Mouse (Mus musculus) heart, adult 2 months (tissue): ENCODE data around the gene Supt20.

ENCODE experiments used
- CTCF ChIP-seq: fragments of 200-600 bp; IDR thresholded peaks from 2 replicates; pipeline ENCODE4 v1.8.1; 2022; ENCODE audit warnings: antibody characterized with exemption, mild to moderate bottlenecking, moderate library complexity
- EP300 ChIP-seq: fragments of 200-500 bp; IDR thresholded peaks from 2 replicates; pipeline ENCODE4 v1.6.1; 2011; ENCODE audit warnings: low read depth, low read length, control low read depth; ENCODE audit not compliant: insufficient read depth
- POLR2A ChIP-seq: fragments of 200-500 bp; IDR thresholded peaks from 2 replicates; pipeline ENCODE4 v1.6.1; 2011; ENCODE audit warnings: mild to moderate bottlenecking, low read depth, low read length, control low read depth; ENCODE audit not compliant: insufficient read depth

- no peak for TF ChIP-seq EP300
- TF ChIP-seq CTCF, result peak; percentile 83
- peak; percentile 57 for TF ChIP-seq POLR2A
Observed at GRCm38 (mm10) chr3:54735247-54736046, 42.8 kb downstream of the Supt20 start, which contains the start of the genes Exosc8 and Alg5.
